Mouse (Mus musculus): ENCODE data around the gene Vhl. TPM values are rescaled to one million over a fixed set of nuclear protein-coding genes. Genes with fewer than 3 reads are reported as not detected.

Vhl gene
- polyA plus RNA-seq, 1 experiment from 2014 or later: 48.7 TPM

- DNase-seq (ENCODE audit: low spot score) (no peak), ATAC-seq (ENCODE audit: low read depth) (no peak)
- 56% methylated on average over 14 of the region's 14 CpGs for WGBS
- Histone ChIP-seq H3K4me2 (ENCODE audit: low read depth, low read length) (no peak overlapping the region), H3K27me3 (replicated peaks; ENCODE audit: control insufficient read depth, insufficient read depth, low read length) (no peaks in the 10 kb centered on the region), H3K36me3 (ENCODE audit: control insufficient read depth, insufficient read depth, low read length) (no peaks in the 10 kb centered on the region), H3K27ac (replicated peaks; ENCODE audit: low read depth, low read length) (no peak overlapping the region), H3K9ac (ENCODE audit: low read depth, low read length) (no peak overlapping the region), H3K4me1 (ENCODE audit: control insufficient read depth, insufficient read depth, low read length) (no peaks in the 10 kb centered on the region), H3K9me3 (ENCODE audit: control insufficient read depth, low read length) (peaks cover 4% of the 10 kb centered on the region; the same call in 1 of the 2 replicates), H3K4me3 (ENCODE audit: low read depth, low read length) (no peak overlapping the region)
Observed at GRCm38 (mm10) chr6:113660492-113661352, 37.0 kb downstream of the Vhl start.

DNA sequence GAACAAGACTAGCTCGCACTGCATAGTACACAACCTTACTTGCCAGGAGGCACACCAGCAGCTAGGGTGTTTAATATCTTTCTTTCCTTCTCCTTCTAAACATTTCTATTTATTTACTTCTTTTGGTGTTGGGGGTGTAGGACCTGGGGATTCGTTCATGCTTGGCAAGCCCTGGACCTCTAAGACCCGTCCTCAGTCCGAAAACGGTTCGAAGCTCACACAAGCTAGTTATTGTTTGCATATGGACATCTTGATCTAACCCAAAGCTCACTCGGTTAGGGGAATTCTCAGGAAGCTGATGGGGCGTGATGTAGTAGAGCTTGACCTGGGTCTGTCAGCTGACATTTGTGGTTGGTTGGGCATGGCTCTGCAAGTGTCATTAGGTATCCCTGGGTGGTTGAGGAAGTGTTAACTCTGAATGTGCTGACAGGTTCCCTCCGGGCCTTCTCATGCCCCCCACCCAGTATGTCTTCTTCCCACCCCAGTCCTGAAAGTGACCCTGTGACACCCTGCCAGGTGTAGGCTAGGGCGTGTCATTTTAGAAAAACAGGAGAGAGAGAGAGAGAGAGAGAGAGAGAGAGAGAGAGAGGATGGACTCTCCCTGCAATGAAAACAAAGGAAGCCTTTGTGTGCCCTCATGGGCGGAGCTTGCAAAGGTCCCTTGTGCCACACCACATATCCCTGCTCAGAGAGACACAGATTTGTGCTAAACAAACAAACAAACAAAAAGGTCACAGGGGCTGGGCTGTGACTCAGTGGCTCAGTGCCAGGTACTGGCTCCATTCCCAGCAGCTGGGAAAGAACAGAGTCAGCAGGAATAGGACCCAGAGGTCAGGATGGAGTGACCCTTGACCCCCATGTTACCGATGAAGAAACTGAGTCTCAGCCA is 37.8 kb downstream of the Vhl start:
- DNase-seq (ENCODE audit: low spot score) (no peak), ATAC-seq (ENCODE audit: low read depth) (no peak)
- Histone ChIP-seq H3K9me3 (ENCODE audit: control insufficient read depth, low read length) (peaks cover 4% of the 10 kb centered on the region; the same call in 1 of the 2 replicates), H3K9ac (ENCODE audit: low read depth, low read length) (no peak overlapping the region), H3K27me3 (replicated peaks; ENCODE audit: control insufficient read depth, insufficient read depth, low read length) (no peaks in the 10 kb centered on the region), H3K36me3 (ENCODE audit: control insufficient read depth, insufficient read depth, low read length) (no peaks in the 10 kb centered on the region), H3K27ac (replicated peaks; ENCODE audit: low read depth, low read length) (no peak overlapping the region), H3K4me2 (ENCODE audit: low read depth, low read length) (no peak overlapping the region), H3K4me1 (ENCODE audit: control insufficient read depth, insufficient read depth, low read length) (no peaks in the 10 kb centered on the region), H3K4me3 (ENCODE audit: low read depth, low read length) (no peak overlapping the region)
- WGBS: 40% methylated on average over 12 of the region's 12 CpGs

DNA sequence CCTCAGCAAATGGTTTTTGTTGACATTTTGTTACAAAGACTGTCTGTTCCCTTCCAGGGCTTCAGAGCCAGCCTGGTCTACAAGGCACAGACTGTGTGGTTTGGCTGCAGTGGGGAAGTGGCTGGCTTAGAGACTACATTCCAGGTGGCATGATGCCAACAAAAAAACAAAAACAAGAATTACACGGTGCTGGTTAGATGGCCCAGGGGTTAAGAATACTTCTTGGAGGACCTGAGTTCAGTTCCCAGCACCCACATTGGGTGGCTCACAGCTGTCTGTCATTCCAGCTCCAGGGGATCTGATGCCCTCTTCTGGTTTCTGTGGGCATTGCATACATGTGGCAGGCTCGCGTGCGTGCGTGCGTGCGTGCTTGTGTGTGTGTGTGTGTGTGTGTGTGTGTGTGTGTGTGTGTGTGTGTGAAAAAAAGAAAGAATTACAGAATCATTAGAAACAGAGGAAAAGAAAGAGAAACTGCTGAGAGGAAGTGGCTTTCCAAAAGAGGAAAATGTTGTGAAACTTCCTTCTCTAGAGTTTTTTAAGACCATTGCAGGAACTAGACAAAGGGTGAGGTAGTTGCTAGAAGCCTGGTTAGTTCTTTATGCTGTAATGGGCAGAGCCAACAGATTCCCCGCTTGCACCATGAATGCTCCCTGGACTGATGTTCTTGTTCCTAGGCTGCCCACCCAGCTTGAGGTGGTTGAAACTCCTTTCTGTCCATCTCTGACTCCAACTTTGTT is 39.4 kb downstream of the Vhl start:
- no peak for DNase-seq (ENCODE audit: low spot score)
- no peak overlapping the region for H3K4me2 ChIP-seq (ENCODE audit: low read depth, low read length)
- H3K4me3 ChIP-seq (ENCODE audit: low read depth, low read length): no peak overlapping the region
- WGBS: 96% methylated on average over 8 of the region's 8 CpGs
- ATAC-seq (ENCODE audit: low read depth): no peak
- peaks cover 4% of the 10 kb centered on the region; the same call in 1 of the 2 replicates for H3K9me3 ChIP-seq (ENCODE audit: control insufficient read depth, low read length)
- no peaks in the 10 kb centered on the region for H3K4me1 ChIP-seq (ENCODE audit: control insufficient read depth, insufficient read depth, low read length)
- H3K9ac ChIP-seq (ENCODE audit: low read depth, low read length): no peak overlapping the region
- no peaks in the 10 kb centered on the region for H3K36me3 ChIP-seq (ENCODE audit: control insufficient read depth, insufficient read depth, low read length)
- H3K27me3 ChIP-seq (replicated peaks; ENCODE audit: control insufficient read depth, insufficient read depth, low read length): no peaks in the 10 kb centered on the region
- no peak overlapping the region for H3K27ac ChIP-seq (replicated peaks; ENCODE audit: low read depth, low read length)

- no peak overlapping the region for H3K9ac ChIP-seq (ENCODE audit: low read depth, low read length)
- H3K9me3 ChIP-seq (ENCODE audit: control insufficient read depth, low read length): peaks cover 4% of the 10 kb centered on the region; the same call in 1 of the 2 replicates
- peaks cover 6% of the 10 kb centered on the region; the same call in 1 of the 2 replicates for H3K4me1 ChIP-seq (ENCODE audit: control insufficient read depth, insufficient read depth, low read length)
- WGBS: 88% methylated on average over 7 of the region's 7 CpGs
- ATAC-seq (ENCODE audit: low read depth): no peak
- no peak overlapping the region for H3K4me2 ChIP-seq (ENCODE audit: low read depth, low read length)
- H3K4me3 ChIP-seq (ENCODE audit: low read depth, low read length): no peak overlapping the region
- no peaks in the 10 kb centered on the region for H3K36me3 ChIP-seq (ENCODE audit: control insufficient read depth, insufficient read depth, low read length)
- H3K27ac ChIP-seq (replicated peaks; ENCODE audit: low read depth, low read length): no peak overlapping the region
- no peaks in the 10 kb centered on the region for H3K27me3 ChIP-seq (replicated peaks; ENCODE audit: control insufficient read depth, insufficient read depth, low read length)
- no peak for DNase-seq (ENCODE audit: low spot score)
Observed at GRCm38 (mm10) chr6:113664305-113664704, 40.5 kb downstream of the Vhl start.

DNA sequence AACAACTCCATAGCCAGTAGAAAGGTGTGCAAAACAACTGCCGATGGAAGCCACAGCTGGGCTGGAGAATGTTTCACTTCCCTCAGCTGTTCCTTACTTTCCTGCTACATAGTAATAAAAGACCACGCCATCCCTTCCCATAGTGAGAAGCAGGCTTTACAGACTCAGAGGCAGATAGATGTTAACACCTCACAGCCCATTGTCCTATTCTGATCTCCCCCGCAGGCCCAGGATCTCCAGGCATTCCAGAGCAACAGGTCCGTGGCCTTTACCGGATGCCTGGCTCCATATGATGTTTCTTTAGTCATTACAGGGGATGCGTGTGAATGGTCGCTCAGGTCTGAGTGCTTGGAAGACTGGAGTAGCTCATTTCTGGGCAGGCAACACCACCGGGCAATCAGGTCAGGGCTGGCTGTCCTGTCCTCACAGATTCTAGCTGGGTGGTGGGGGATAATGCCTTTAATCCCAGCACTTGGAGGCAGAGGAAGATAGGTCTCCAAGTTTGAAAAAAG is 43.9 kb downstream of the Vhl start:
- H3K4me3 ChIP-seq (ENCODE audit: low read depth, low read length): no peak overlapping the region
- H3K36me3 ChIP-seq (ENCODE audit: control insufficient read depth, insufficient read depth, low read length): no peaks in the 10 kb centered on the region
- no peaks in the 10 kb centered on the region for H3K27me3 ChIP-seq (replicated peaks; ENCODE audit: control insufficient read depth, insufficient read depth, low read length)
- no peak for DNase-seq (ENCODE audit: low spot score)
- ATAC-seq (ENCODE audit: low read depth): no peak
- no peak overlapping the region for H3K9ac ChIP-seq (ENCODE audit: low read depth, low read length)
- H3K4me2 ChIP-seq (ENCODE audit: low read depth, low read length): no peak overlapping the region
- 56% methylated on average over 8 of the region's 8 CpGs for WGBS
- peaks cover 8% of the 10 kb centered on the region; the same call in 1 of the 2 replicates for H3K9me3 ChIP-seq (ENCODE audit: control insufficient read depth, low read length)
- 0 out of 2 replicates have a peak overlapping the region, but pooled peaks have one; percentile 52 for H3K27ac ChIP-seq (replicated peaks; ENCODE audit: low read depth, low read length)
- peaks cover 6% of the 10 kb centered on the region; the same call in 1 of the 2 replicates for H3K4me1 ChIP-seq (ENCODE audit: control insufficient read depth, insufficient read depth, low read length)

GRCm38 (mm10) chr6:113668287-113669154 is 44.8 kb downstream of the Vhl start:
- H3K4me2 ChIP-seq (ENCODE audit: low read depth, low read length): no peak overlapping the region
- 21% methylated on average over 15 of the region's 15 CpGs for WGBS

GRCm38 (mm10) chr6:113669821-113670220 is 46.1 kb downstream of the Vhl start:
- WGBS: 66% methylated on average over 7 of the region's 7 CpGs
- no peak for DNase-seq (ENCODE audit: low spot score)
- Histone ChIP-seq H3K27me3 (replicated peaks; ENCODE audit: control insufficient read depth, insufficient read depth, low read length) (no peaks in the 10 kb centered on the region), H3K36me3 (ENCODE audit: control insufficient read depth, insufficient read depth, low read length) (no peaks in the 10 kb centered on the region), H3K4me3 (ENCODE audit: low read depth, low read length) (no peak overlapping the region), H3K4me1 (ENCODE audit: control insufficient read depth, insufficient read depth, low read length) (peaks cover 6% of the 10 kb centered on the region; the same call in 1 of the 2 replicates), H3K9me3 (ENCODE audit: control insufficient read depth, low read length) (0 out of 2 replicates have a peak, but pooled peaks cover 4% of the 10 kb centered on the region), H3K9ac (ENCODE audit: low read depth, low read length) (no peak overlapping the region), H3K4me2 (ENCODE audit: low read depth, low read length) (no peak overlapping the region), H3K27ac (replicated peaks; ENCODE audit: low read depth, low read length) (no peak overlapping the region; the same call in 1 of the 2 replicates)
- ATAC-seq (ENCODE audit: low read depth): no peak

More at GRCm38 (mm10) chr6:113668287-113669154, 44.8 kb downstream of the Vhl start:
- ATAC-seq (ENCODE audit: low read depth) (peak; percentile 88), DNase-seq (ENCODE audit: low spot score) (peak; percentile 68)
- Histone ChIP-seq H3K9ac (ENCODE audit: low read depth, low read length) (no peak overlapping the region), H3K4me3 (ENCODE audit: low read depth, low read length) (no peak overlapping the region), H3K27ac (replicated peaks; ENCODE audit: low read depth, low read length) (peak overlapping the region; percentile 75), H3K4me1 (ENCODE audit: control insufficient read depth, insufficient read depth, low read length) (peaks cover 6% of the 10 kb centered on the region; the same call in 1 of the 2 replicates), H3K27me3 (replicated peaks; ENCODE audit: control insufficient read depth, insufficient read depth, low read length) (no peaks in the 10 kb centered on the region), H3K9me3 (ENCODE audit: control insufficient read depth, low read length) (0 out of 2 replicates have a peak, but pooled peaks cover 4% of the 10 kb centered on the region), H3K36me3 (ENCODE audit: control insufficient read depth, insufficient read depth, low read length) (no peaks in the 10 kb centered on the region)

All from embryonic facial prominence, embryonic 14.5 days (tissue).